Mouse (Mus musculus): ENCODE data around the gene Gm47995. TPM values are rescaled to one million over a fixed set of nuclear protein-coding genes. Genes with fewer than 3 reads are reported as not detected.
"Not testable (repeated sequence)": the region's sequence is repeated elsewhere in the genome, so short reads cannot be mapped to it uniquely, and the experiment has no call there.

The Gm47995 gene
- polyA plus RNA-seq (2015; fragmentation: Nextera tagmentation; extraction: Ambion mirVana) = 0.29 and 0.32 TPM in 2 replicates

DNA sequence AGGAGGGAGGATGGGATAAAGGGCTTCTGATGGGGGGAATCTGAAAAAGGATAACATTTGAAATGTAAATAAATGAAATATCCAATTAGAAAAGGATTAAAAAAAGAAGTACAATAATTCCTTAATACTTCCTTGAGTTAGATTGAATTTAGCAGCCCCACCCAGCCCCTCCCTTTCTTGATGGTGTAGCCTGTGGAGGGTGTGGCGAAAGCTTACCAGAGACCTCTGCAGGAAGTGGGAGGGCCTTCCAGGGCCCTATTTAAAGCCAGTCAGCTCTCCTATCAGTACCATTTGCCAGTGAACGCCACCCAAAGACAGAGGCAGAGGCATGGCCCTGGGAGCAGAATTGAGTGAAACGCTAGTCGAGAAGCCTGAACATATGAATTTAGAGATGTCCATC lies at the start of gene Gm47995:
Gene Gm47995, plus strand, starts transcription at position 329 of the 400 bp plus-strand sequence.
- WGBS = 90% methylated on average over 2 of the region's 4 CpGs
- not testable (repeated sequence) for H3K4me3 ChIP-seq (replicated peaks; ENCODE audit: low read depth, low read length); H3K4me2 ChIP-seq (ENCODE audit: low read length); H3K9ac ChIP-seq (ENCODE audit: low read depth, low read length); ATAC-seq (replicated peaks; ENCODE audit: low FRiP score, low read depth); H3K27ac ChIP-seq; H3K36me3 ChIP-seq (ENCODE audit: insufficient read depth, low read length); DNase-seq (ENCODE audit: low spot score); H3K27me3 ChIP-seq (ENCODE audit: insufficient read depth, low read length); H3K9me3 ChIP-seq (replicated peaks; ENCODE audit: low read length); H3K4me1 ChIP-seq (replicated peaks; ENCODE audit: insufficient read depth, low read length)

DNA sequence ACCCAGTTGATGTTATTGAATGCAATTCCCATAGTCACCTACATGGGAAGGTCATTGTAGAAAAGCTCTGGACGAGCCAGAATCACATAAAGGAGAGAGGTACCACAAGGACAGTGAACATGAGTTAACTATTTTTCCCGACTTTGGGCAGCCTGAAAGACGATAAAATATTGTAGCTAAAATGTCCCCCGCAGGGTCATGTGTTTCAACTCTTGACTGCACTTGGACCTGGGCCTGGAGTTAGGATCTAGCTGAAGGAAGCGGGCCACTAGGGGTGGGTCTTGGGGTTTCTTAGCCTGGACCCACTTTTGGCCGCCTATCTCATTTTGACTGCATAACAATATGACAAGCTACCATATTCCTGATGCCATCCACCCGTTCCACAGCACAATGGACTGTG lies 48.0 kb upstream of the Gm47995 start:
- Histone ChIP-seq H3K4me3 (replicated peaks; ENCODE audit: low read depth, low read length) (no peak overlapping the region), H3K36me3 (ENCODE audit: insufficient read depth, low read length) (no peaks in the 10 kb centered on the region), H3K27ac (no peak overlapping the region), H3K9ac (ENCODE audit: low read depth, low read length) (no peak overlapping the region), H3K4me2 (ENCODE audit: low read length) (no peak overlapping the region), H3K27me3 (ENCODE audit: insufficient read depth, low read length) (no peaks in the 10 kb centered on the region), H3K9me3 (replicated peaks; ENCODE audit: low read length) (no peaks in the 10 kb centered on the region), H3K4me1 (replicated peaks; ENCODE audit: insufficient read depth, low read length) (no peaks in the 10 kb centered on the region)
- DNase-seq (ENCODE audit: low spot score) = no peak
- WGBS = 88% methylated on average over 7 of the region's 7 CpGs
- no peak for TF ChIP-seq CTCF (IDR thresholded peaks at IDR 0.05; ENCODE audit: low read depth)
- ATAC-seq (replicated peaks; ENCODE audit: low FRiP score, low read depth) = no peak

DNA sequence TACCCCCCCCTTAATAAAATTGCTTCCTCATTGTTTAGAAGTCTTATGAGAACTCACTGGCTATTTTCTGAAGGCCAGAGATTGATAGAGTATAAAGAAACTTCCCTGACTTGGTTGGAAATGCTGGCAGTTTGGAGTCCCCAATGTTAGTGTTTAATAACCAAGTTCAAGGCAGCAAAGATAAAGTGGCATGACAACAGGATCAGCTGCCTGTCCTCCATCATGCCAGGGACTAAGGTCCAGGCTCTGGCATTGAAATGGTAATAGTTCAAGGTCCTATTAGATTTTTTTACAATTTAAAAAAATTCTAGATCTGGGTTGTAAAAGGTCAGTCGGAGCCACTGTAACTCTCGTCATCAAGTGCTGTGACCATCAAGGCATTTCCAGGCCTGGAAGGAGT lies 47.2 kb upstream of the Gm47995 start:
- DNase-seq (ENCODE audit: low spot score) (no peak), ATAC-seq (replicated peaks; ENCODE audit: low FRiP score, low read depth) (no peak)
- Histone ChIP-seq H3K9ac (ENCODE audit: low read depth, low read length) (no peak overlapping the region), H3K27ac (no peak overlapping the region), H3K4me1 (replicated peaks; ENCODE audit: insufficient read depth, low read length) (no peaks in the 10 kb centered on the region), H3K9me3 (replicated peaks; ENCODE audit: low read length) (no peaks in the 10 kb centered on the region), H3K36me3 (ENCODE audit: insufficient read depth, low read length) (no peaks in the 10 kb centered on the region), H3K4me3 (replicated peaks; ENCODE audit: low read depth, low read length) (no peak overlapping the region), H3K27me3 (ENCODE audit: insufficient read depth, low read length) (no peaks in the 10 kb centered on the region), H3K4me2 (ENCODE audit: low read length) (no peak overlapping the region)
- no peak for TF ChIP-seq CTCF (IDR thresholded peaks at IDR 0.05; ENCODE audit: low read depth)
- WGBS = 60% methylated on average over 2 of the region's 2 CpGs

DNA sequence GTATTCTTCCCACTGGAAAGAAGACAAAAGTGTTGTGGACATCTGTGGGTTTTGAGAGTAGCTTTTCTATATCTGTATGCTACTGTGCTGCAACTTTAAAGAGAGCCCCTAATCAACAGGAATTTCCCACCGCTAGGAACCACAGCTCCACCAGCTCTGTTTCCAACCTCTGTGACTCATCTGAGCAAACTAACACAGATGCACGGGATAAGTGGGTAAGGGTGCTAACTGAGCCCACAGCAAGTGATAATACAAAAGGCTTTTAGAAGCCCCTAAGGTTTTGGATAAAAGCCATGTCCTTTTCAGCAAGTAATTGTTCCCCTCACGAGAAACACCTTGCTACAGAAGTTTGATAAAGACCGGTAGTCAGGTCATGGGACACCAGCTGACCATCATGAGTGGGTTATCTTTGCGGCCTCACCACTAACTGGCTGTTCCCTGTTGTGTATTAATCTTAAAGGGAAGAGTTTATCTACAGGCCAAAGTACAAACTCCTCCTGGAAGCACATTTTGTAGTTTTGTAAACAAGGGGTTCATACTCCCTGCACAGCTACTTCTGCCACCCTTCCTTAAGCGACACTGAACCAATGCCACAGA lies 45.1 kb upstream of the Gm47995 start:
- TF ChIP-seq CTCF (IDR thresholded peaks at IDR 0.05; ENCODE audit: low read depth) = no peak
- no peaks in the 10 kb centered on the region for H3K4me1 ChIP-seq (replicated peaks; ENCODE audit: insufficient read depth, low read length)
- 81% methylated on average over 6 of the region's 6 CpGs for WGBS
- H3K27me3 ChIP-seq (ENCODE audit: insufficient read depth, low read length) = no peaks in the 10 kb centered on the region
- no peaks in the 10 kb centered on the region for H3K36me3 ChIP-seq (ENCODE audit: insufficient read depth, low read length)
- H3K9ac ChIP-seq (ENCODE audit: low read depth, low read length) = no peak overlapping the region
- H3K27ac ChIP-seq = no peak overlapping the region
- ATAC-seq (replicated peaks; ENCODE audit: low FRiP score, low read depth) (no peak), DNase-seq (ENCODE audit: low spot score) (no peak)
- H3K9me3 ChIP-seq (replicated peaks; ENCODE audit: low read length) = no peaks in the 10 kb centered on the region
- H3K4me3 ChIP-seq (replicated peaks; ENCODE audit: low read depth, low read length) = no peak overlapping the region
- H3K4me2 ChIP-seq (ENCODE audit: low read length) = no peak overlapping the region

DNA sequence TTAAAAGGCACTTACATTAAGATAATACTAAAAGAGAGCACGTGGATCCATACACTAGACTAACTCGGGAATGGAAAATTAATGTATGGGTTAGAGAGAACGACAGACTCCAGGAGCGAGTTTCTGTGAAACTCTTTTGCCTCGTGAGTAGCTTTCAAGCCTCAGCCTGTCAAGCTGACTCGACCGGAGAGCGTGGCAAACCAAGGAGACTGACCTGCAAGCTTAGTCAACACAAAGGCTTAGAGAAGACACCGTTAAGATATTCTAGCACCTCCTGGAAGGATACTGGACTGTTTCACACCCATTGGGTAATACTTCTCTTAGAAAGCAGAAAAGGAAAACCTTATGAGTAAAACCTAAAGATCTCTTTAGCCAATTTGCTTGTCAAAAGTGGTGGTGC lies 44.1 kb upstream of the Gm47995 start:
- H3K4me3 ChIP-seq (replicated peaks; ENCODE audit: low read depth, low read length); H3K36me3 ChIP-seq (ENCODE audit: insufficient read depth, low read length); H3K27ac ChIP-seq; H3K4me1 ChIP-seq (replicated peaks; ENCODE audit: insufficient read depth, low read length); H3K9me3 ChIP-seq (replicated peaks; ENCODE audit: low read length); H3K9ac ChIP-seq (ENCODE audit: low read depth, low read length); DNase-seq (ENCODE audit: low spot score); H3K4me2 ChIP-seq (ENCODE audit: low read length); H3K27me3 ChIP-seq (ENCODE audit: insufficient read depth, low read length); ATAC-seq (replicated peaks; ENCODE audit: low FRiP score, low read depth): not testable (repeated sequence)
- WGBS = 88% methylated on average over 9 of the region's 9 CpGs

DNA sequence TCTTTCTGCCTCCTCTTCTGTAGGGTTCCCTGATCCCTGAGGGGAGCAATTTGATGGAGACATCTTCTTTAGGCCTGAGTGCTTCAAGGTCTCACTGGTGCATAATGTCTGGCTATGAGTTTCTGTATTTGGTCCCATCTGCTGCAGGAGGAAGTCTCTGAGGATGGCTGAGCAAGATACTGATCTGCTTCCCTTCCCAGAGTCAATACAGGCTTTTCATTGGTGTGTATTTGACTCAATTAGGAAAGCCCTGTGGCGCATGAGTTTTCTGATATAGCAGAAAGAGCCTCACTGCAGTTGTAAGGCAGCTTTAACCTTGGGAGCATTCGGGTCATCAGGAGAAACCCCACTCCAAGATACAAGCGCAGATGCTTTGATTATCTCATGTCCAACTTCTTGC lies 42.1 kb upstream of the Gm47995 start:
- WGBS = 85% methylated on average over 3 of the region's 3 CpGs
- Histone ChIP-seq H3K9me3 (replicated peaks; ENCODE audit: low read length) (no peaks in the 10 kb centered on the region), H3K4me3 (replicated peaks; ENCODE audit: low read depth, low read length) (no peak overlapping the region), H3K4me1 (replicated peaks; ENCODE audit: insufficient read depth, low read length) (no peaks in the 10 kb centered on the region), H3K27me3 (ENCODE audit: insufficient read depth, low read length) (no peaks in the 10 kb centered on the region), H3K4me2 (ENCODE audit: low read length) (no peak overlapping the region), H3K9ac (ENCODE audit: low read depth, low read length) (no peak overlapping the region), H3K27ac (no peak overlapping the region), H3K36me3 (ENCODE audit: insufficient read depth, low read length) (no peaks in the 10 kb centered on the region)
- ATAC-seq (replicated peaks; ENCODE audit: low FRiP score, low read depth) (no peak), DNase-seq (ENCODE audit: low spot score) (no peak)
- TF ChIP-seq CTCF (IDR thresholded peaks at IDR 0.05; ENCODE audit: low read depth) = no peak

Measured in kidney, postnatal 0 days (tissue).